Mouse (Mus musculus) liver, adult 2 months (tissue): ENCODE measurements around the gene Gm37240. TPM values are rescaled to one million over a fixed set of nuclear protein-coding genes. Genes with fewer than 3 reads are reported as not detected.

Experiments
- DNase-seq: peaks from one replicate; pipeline ENCODE4 v3.0.0-alpha.2; 2011; ENCODE audit warnings: low read depth, low spot score; ENCODE audit errors: extremely low read depth
- H3K27ac ChIP-seq: fragments of 200-500 bp; replicated peaks from 2 replicates; pipeline ENCODE4 v1.5.1; 2012; ENCODE audit warnings: low read depth, mild to moderate bottlenecking, control low read depth, inconsistent platforms, low read length; ENCODE audit not compliant: insufficient read depth
- H3K27me3 ChIP-seq: fragments of 200-500 bp; 2 replicates; pipeline ENCODE4 v1.6.1; 2012; ENCODE audit warnings: mild to moderate bottlenecking, moderate library complexity, low read length, inconsistent platforms; ENCODE audit not compliant: control insufficient read depth, insufficient read depth
- H3K36me3 ChIP-seq: fragments of 200-500 bp; 2 replicates; pipeline ENCODE4 v1.6.1; 2012; ENCODE audit warnings: low read length, inconsistent platforms; ENCODE audit not compliant: control insufficient read depth, insufficient read depth
- H3K4me1 ChIP-seq: fragments of 200-500 bp; 2 replicates; pipeline ENCODE4 v1.6.1; 2011; ENCODE audit warnings: low read length; ENCODE audit not compliant: control insufficient read depth, insufficient read depth
- H3K4me3 ChIP-seq: fragments of 200-500 bp; 2 replicates; pipeline ENCODE4 v1.5.1; 2011; ENCODE audit warnings: low read depth, mild to moderate bottlenecking, control low read depth, low read length, moderate library complexity; ENCODE audit not compliant: insufficient read depth
- H3K79me2 ChIP-seq: fragments of 200-500 bp; 2 replicates; pipeline ENCODE4 v1.6.1; 2012; ENCODE audit warnings: inconsistent platforms, mild to moderate bottlenecking, low read length, moderate library complexity; ENCODE audit not compliant: control insufficient read depth, insufficient read depth
- H3K9ac ChIP-seq: fragments of 200-500 bp; 2 replicates; pipeline ENCODE4 v1.6.1; 2012; ENCODE audit warnings: low read depth, mild to moderate bottlenecking, control low read depth, inconsistent platforms, low read length
- CTCF ChIP-seq: fragments of 200-500 bp; IDR thresholded peaks from 2 replicates; pipeline ENCODE4 v1.5.1; 2011; ENCODE audit warnings: low read depth, low read length, control low read depth
- POLR2A ChIP-seq: fragments of 200-500 bp; IDR thresholded peaks from 2 replicates; pipeline ENCODE4 v1.6.1; 2011; ENCODE audit warnings: low read length, control low read depth; ENCODE audit not compliant: insufficient read depth; ENCODE audit errors: extremely low read depth
- WGBS: fragments of 180-500 bp; shearing (Covaris S2); methylation state at CpG from one replicate; pipeline ENCODE4 v1.1.7; 2018; 5-methylcytosine and 5-hydroxymethylcytosine counted together
- polyA plus RNA-seq: library from polyadenylated mRNA; depleted of rRNA; stranded (reverse); fragments of >200 nt; gene quantifications from 2 replicates; pipeline ENCODE4 v1.2.3, GENCODE M21; 2012
- total RNA-seq: library from RNA; depleted of rRNA; stranded (reverse); fragments of >200 nt; gene quantifications from 2 replicates; pipeline ENCODE4 v1.2.3, GENCODE M21; 2014

Gm37240 gene
- total and polyA plus RNA-seq, 2 experiments: 2.2 to 6.9 TPM

GRCm38 (mm10) chr3:84814157-84814761 lies 1073.1 kb downstream of the Gm37240 start:
- peaks cover 8% of the 10 kb centered on the region; the same call in 1 of the 2 replicates for H3K79me2 ChIP-seq
- no peaks in the 10 kb centered on the region for H3K27me3 ChIP-seq
- peak; percentile 92 for DNase-seq
- under 1% methylated on average over 58 of the region's 60 CpGs for WGBS
- peak overlapping the region; percentile 86 for H3K9ac ChIP-seq
- H3K36me3 ChIP-seq: no peaks in the 10 kb centered on the region
- H3K4me1 ChIP-seq: peaks cover 4% of the 10 kb centered on the region; the same call in 1 of the 2 replicates
- peak; percentile 67 for TF ChIP-seq POLR2A
- no peak for TF ChIP-seq CTCF
- peak overlapping the region; percentile 68 for H3K27ac ChIP-seq
- H3K4me3 ChIP-seq: peak overlapping the region; percentile 93

GRCm38 (mm10) chr3:84813436-84814156 lies 1073.7 kb downstream of the Gm37240 start:
- H3K4me1 ChIP-seq: peaks cover 4% of the 10 kb centered on the region; the same call in 1 of the 2 replicates
- H3K79me2 ChIP-seq: peaks cover 8% of the 10 kb centered on the region; the same call in 1 of the 2 replicates
- no peak for TF ChIP-seq POLR2A
- no peak for TF ChIP-seq CTCF
- no peaks in the 10 kb centered on the region for H3K36me3 ChIP-seq
- H3K4me3 ChIP-seq: peak overlapping the region; percentile 93
- H3K9ac ChIP-seq: peak overlapping the region; percentile 57
- H3K27me3 ChIP-seq: no peaks in the 10 kb centered on the region
- no peak for DNase-seq
- H3K27ac ChIP-seq: peak overlapping the region; percentile 68
- WGBS: 5% methylated on average over 29 of the region's 29 CpGs

GRCm38 (mm10) chr3:84810803-84811202 lies 1076.5 kb downstream of the Gm37240 start:
- H3K79me2 ChIP-seq: peaks cover 6% of the 10 kb centered on the region; the same call in 1 of the 2 replicates
- TF ChIP-seq POLR2A: no peak
- TF ChIP-seq CTCF: no peak
- H3K27me3 ChIP-seq: no peaks in the 10 kb centered on the region
- no peak overlapping the region for H3K9ac ChIP-seq
- H3K36me3 ChIP-seq: no peaks in the 10 kb centered on the region
- H3K27ac ChIP-seq: no peak overlapping the region
- no peak for DNase-seq
- no peak overlapping the region for H3K4me3 ChIP-seq
- peaks cover 1% of the 10 kb centered on the region; the same call in 1 of the 2 replicates for H3K4me1 ChIP-seq

GRCm38 (mm10) chr3:84808906-84809305 lies 1078.4 kb downstream of the Gm37240 start:
- Histone ChIP-seq H3K4me1 (no peaks in the 10 kb centered on the region), H3K9ac (no peak overlapping the region), H3K27ac (no peak overlapping the region), H3K79me2 (no peaks in the 10 kb centered on the region), H3K4me3 (no peak overlapping the region), H3K27me3 (no peaks in the 10 kb centered on the region), H3K36me3 (no peaks in the 10 kb centered on the region)
- TF ChIP-seq POLR2A (no peak), CTCF (no peak)
- no peak for DNase-seq

- Histone ChIP-seq H3K4me1 (no peaks in the 10 kb centered on the region), H3K9ac (no peak overlapping the region), H3K4me3 (no peak overlapping the region), H3K27me3 (no peaks in the 10 kb centered on the region), H3K27ac (no peak overlapping the region), H3K36me3 (no peaks in the 10 kb centered on the region), H3K79me2 (no peaks in the 10 kb centered on the region)
- TF ChIP-seq POLR2A (no peak), CTCF (no peak)
- no peak for DNase-seq
- 75% methylated on average over 3 of the region's 3 CpGs for WGBS
Measured at GRCm38 (mm10) chr3:84807826-84808225, 1079.5 kb downstream of the Gm37240 start.

DNA sequence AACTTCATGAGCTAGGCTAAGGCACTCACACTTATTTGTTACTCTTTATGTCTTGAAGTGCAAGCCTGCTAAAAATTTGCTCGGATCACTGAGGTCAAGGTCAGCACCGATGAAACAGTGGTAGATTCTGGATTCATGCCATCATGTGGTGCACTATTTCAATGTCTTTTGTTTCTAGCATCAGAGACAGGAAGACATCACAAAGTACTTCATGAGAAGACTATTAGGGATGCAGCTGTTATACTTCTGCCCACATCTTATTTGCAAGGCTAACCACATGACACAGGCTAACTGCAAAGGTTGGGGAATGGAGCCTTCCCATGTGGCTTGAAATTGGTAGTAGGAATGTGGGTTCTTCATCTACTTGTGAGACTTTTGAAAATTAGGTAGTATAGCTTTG lies 1081.1 kb downstream of the Gm37240 start:
- no peak overlapping the region for H3K4me3 ChIP-seq
- H3K27ac ChIP-seq: no peak overlapping the region
- 35% methylated on average over 2 of the region's 2 CpGs for WGBS
- H3K79me2 ChIP-seq: no peaks in the 10 kb centered on the region
- no peaks in the 10 kb centered on the region for H3K36me3 ChIP-seq
- H3K4me1 ChIP-seq: no peaks in the 10 kb centered on the region
- TF ChIP-seq CTCF (no peak), POLR2A (no peak)
- no peaks in the 10 kb centered on the region for H3K27me3 ChIP-seq
- H3K9ac ChIP-seq: no peak overlapping the region
- DNase-seq: no peak
